Mouse (Mus musculus) stomach, embryonic 14.5 days (tissue): ENCODE data around the gene Aes. TPM values are rescaled to one million over a fixed set of nuclear protein-coding genes. Genes with fewer than 3 reads are reported as not detected.

Source experiments
- ATAC-seq: fragments of 200-750 bp; cut with Nextera tagmentation; 2 replicates; pipeline ENCODE4 v1.8.0; 2017; ENCODE audit warnings: low read depth, moderate TSS enrichment; ENCODE audit not compliant: insufficient number of reproducible peaks, insufficient read depth, low FRiP score
- H3K27ac ChIP-seq: fragments of 300-500 bp; sonication (generic); 2 replicates; pipeline ENCODE4 v1.5.1; 2014; ENCODE audit warnings: mild to moderate bottlenecking, low read length, moderate library complexity, mixed read lengths
- H3K27me3 ChIP-seq: fragments of 300-500 bp; sonication (generic); 2 replicates; pipeline ENCODE4 v1.6.1; 2014; ENCODE audit warnings: low read length, control low read depth, mixed read lengths; ENCODE audit not compliant: control insufficient read depth, insufficient read depth
- H3K36me3 ChIP-seq: fragments of 300-500 bp; sonication (generic); 2 replicates; pipeline ENCODE4 v1.6.1; 2014; ENCODE audit warnings: mild to moderate bottlenecking, control low read depth, low read length, moderate library complexity, mixed read lengths; ENCODE audit not compliant: control insufficient read depth, insufficient read depth
- H3K4me1 ChIP-seq: fragments of 300-500 bp; sonication (generic); 2 replicates; pipeline ENCODE4 v1.6.1; 2014; ENCODE audit warnings: low read length, control low read depth, mixed read lengths; ENCODE audit not compliant: control insufficient read depth, insufficient read depth
- H3K4me2 ChIP-seq: fragments of 300-500 bp; sonication (generic); replicated peaks from 2 replicates; pipeline ENCODE4 v1.6.1; 2014; ENCODE audit warnings: low read depth, low read length, control low read depth
- H3K4me3 ChIP-seq: fragments of 300-500 bp; sonication (generic); 2 replicates; pipeline ENCODE4 v1.5.1; 2014; ENCODE audit warnings: low read depth, low read length, control low read depth
- H3K9ac ChIP-seq: fragments of 300-500 bp; sonication (generic); replicated peaks from 2 replicates; pipeline ENCODE4 v1.6.1; 2014; ENCODE audit warnings: low read depth, mild to moderate bottlenecking, control low read depth, low read length, moderate library complexity, mixed read lengths
- H3K9me3 ChIP-seq: fragments of 300-500 bp; sonication (generic); 2 replicates; pipeline ENCODE4 v1.6.1; 2016; ENCODE audit warnings: low read depth, low read length, control low read depth; ENCODE audit not compliant: control insufficient read depth
- WGBS: fragments of 180-500 bp; shearing (Covaris S2); extraction: QIAGEN DNeasy Blood & Tissue Kit; methylation state at CpG from one replicate; pipeline ENCODE4 v1.1.7; 2014; 5-methylcytosine and 5-hydroxymethylcytosine counted together
- polyA plus RNA-seq: library from polyadenylated mRNA; unstranded; fragments of >200 nt; fragmentation: Nextera tagmentation; extraction: Ambion mirVana; gene quantifications from 2 replicates; pipeline ENCODE4 v1.2.1, GENCODE M21; 2014

The Aes gene
- polyA plus RNA-seq, 1 experiment from 2014 or later: 363 TPM

DNA sequence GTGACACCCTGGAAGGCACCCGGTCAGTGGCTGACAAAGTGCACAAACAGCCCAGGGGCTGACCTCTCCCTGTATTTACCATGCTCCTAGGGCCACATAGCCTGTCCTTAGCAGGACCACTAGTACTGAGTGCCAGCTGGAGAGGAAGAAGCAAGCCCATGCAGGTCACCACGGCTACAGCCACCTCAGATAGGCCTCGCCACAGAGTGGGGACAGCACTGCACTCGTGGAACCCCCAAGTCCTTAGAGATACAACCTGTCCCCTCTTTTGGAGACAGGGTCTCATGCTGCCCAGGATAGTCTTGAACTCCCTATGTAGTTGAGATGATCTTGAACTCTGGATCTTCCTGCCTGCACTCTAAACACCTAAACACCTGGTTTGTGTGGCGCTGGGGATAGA, 17.9 kb upstream of the Aes start:
- Histone ChIP-seq H3K9ac (no peak overlapping the region), H3K4me3 (no peak overlapping the region), H3K27ac (0 out of 2 replicates have a peak overlapping the region, but pooled peaks have one; percentile 2), H3K4me1 (peaks cover 25% of the 10 kb centered on the region), H3K4me2 (0 out of 2 replicates have a peak overlapping the region, but pooled peaks have one; percentile 1), H3K9me3 (no peaks in the 10 kb centered on the region), H3K27me3 (no peaks in the 10 kb centered on the region), H3K36me3 (peaks cover 14% of the 10 kb centered on the region)
- no peak for ATAC-seq
- WGBS: 83% methylated on average over 5 of the region's 5 CpGs

DNA sequence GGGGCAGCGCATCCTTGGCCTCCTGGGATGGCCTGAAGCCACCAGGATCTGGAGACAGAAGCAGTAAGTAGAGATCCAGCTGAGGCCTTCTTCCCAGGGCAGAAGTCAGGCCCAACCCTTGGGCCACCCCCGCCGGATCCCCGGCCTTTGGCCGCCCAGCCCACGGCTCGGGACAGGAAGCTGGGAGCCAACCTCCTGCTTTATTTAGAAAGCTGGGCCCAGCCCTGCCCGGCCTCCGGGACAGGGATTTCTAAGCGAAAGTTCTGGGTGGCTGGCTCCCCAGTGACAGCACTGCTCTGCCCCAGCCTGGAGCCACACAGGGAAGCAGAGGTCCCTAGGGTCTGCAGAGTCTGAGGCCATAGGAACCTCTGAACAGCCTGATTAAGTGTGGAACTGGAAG, 17.5 kb upstream of the Aes start:
- Histone ChIP-seq H3K27ac (peak overlapping the region; percentile 61; the same call in 1 of the 2 replicates), H3K4me1 (peaks cover 25% of the 10 kb centered on the region)
- WGBS: 57% methylated on average over 10 of the region's 10 CpGs

GRCm38 (mm10) chr10:81542727-81543460, 16.4 kb upstream of the Aes start:
- peaks cover 14% of the 10 kb centered on the region for H3K36me3 ChIP-seq
- peaks cover 25% of the 10 kb centered on the region for H3K4me1 ChIP-seq
- no peaks in the 10 kb centered on the region for H3K9me3 ChIP-seq
- H3K4me3 ChIP-seq: peak overlapping the region; percentile 97; the same call in 1 of the 2 replicates
- no peaks in the 10 kb centered on the region for H3K27me3 ChIP-seq
- WGBS: 65% methylated on average over 7 of the region's 7 CpGs
- H3K9ac ChIP-seq: peak overlapping the region; percentile 92; the same call in 1 of the 2 replicates
- no peak for ATAC-seq
- H3K27ac ChIP-seq: no peak overlapping the region
- peak overlapping the region; percentile 95 for H3K4me2 ChIP-seq

More for the DNA sequence above, 17.5 kb upstream of the Aes start:
- no peaks in the 10 kb centered on the region for H3K9me3 ChIP-seq
- peaks cover 14% of the 10 kb centered on the region for H3K36me3 ChIP-seq
- no peak overlapping the region for H3K4me3 ChIP-seq
- no peaks in the 10 kb centered on the region for H3K27me3 ChIP-seq
- H3K9ac ChIP-seq: no peak overlapping the region
- no peak for ATAC-seq
- peak overlapping the region; percentile 1; the same call in 1 of the 2 replicates for H3K4me2 ChIP-seq

DNA sequence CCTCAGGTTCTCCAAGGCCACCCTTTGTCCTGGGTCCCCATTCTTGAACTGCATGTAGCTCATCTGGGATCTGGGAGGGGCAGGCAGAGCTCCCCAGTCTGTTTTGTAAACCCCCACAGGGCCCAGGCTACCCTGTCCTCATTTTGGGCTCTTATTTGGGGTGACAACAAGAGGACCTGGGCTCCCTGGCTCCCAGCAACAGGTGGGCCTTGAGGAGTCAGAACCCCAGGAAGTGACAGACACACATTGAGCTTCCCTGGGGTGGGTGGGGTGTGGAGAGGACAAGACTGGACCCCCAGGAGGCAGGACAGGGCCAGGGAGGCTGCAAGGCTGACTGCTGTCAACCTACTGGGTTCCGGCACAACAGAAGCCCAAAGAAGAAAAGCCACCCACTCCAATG, 15.7 kb upstream of the Aes start:
- Histone ChIP-seq H3K4me2 (peak overlapping the region; percentile 95), H3K4me1 (peaks cover 25% of the 10 kb centered on the region), H3K9me3 (no peaks in the 10 kb centered on the region), H3K27ac (no peak overlapping the region), H3K9ac (peak overlapping the region; percentile 92), H3K4me3 (peak overlapping the region; percentile 97), H3K27me3 (no peaks in the 10 kb centered on the region), H3K36me3 (peaks cover 14% of the 10 kb centered on the region)
- ATAC-seq: no peak
- WGBS: 74% methylated on average over 1 of the region's 1 CpGs

DNA sequence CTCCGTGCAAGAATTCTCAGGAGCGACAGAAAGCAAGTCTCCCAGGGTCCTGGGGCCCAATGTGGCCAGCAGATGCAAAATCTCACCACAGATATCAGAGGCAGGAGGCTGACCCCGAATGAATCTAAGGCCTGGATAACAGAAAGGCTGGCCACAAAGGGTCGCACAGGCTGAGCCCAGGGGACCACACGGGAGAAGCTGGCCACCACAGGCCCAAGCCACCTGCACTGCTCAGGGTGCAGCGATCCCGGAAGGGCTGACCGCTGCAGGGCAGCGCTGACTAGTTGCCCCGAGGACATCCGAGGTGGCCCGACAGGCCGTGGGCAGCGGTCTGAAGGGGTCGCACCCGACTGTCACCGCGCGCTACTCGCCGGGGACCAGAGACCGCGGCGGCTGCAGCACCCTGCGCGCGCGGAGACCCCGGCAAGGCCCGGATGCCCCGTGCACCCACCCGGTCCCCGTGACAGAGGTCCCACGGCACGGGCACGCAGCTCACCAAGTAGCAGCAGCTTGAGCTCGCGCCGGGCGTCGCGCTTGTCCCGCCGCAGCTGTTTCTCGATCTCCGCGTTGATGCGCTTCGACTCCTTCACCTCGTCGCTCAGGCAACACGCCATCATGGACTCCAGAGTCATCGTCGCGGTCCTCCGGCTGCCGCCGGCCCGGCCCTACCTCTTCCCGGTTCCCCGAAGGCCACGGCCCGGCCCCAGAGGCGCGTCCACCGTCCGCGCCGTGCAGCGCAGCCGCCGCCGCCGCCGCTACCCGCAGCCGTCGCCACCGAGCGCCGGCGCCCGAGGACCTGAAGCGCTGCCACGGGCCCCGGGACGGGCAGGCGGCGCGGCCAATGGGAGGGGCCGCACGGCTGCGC, 14.8 kb upstream of the Aes start:
- Histone ChIP-seq H3K27me3 (no peaks in the 10 kb centered on the region), H3K4me1 (peaks cover 25% of the 10 kb centered on the region), H3K9me3 (no peaks in the 10 kb centered on the region), H3K27ac (peak overlapping the region; percentile 66), H3K4me3 (peak overlapping the region; percentile 97), H3K36me3 (peaks cover 6% of the 10 kb centered on the region), H3K9ac (peak overlapping the region; percentile 92), H3K4me2 (peak overlapping the region; percentile 95)
- ATAC-seq: peak; percentile 12
- under 1% methylated on average over 92 of the region's 93 CpGs for WGBS

- peak; percentile 94 for ATAC-seq
- under 1% methylated on average over 59 of the region's 59 CpGs for WGBS
Observed at GRCm38 (mm10) chr10:81545161-81545747, 14.0 kb upstream of the Aes start, which contains the start of gene Gna11. Gna11 (minus strand) TSS chr10:81545190.

DNA sequence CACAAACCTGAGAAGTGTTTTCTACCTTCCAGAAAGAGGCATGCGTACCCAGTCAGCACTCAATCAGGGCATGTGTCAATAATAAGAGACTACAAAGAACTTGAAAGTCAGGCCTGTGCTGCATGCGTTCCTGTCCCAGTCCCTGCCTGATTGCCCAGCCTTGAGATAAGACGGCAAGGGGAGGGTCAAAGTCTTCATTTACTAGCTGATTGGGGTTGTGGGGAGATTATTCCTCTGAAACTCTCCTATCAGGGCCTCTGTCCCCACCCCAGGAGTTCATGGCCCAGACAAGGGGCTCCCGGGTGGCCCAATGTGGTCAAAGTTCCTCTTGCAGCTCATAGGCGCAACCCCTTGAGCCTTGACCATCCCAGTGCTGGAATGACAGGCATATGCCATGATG, 13.0 kb upstream of the Aes start:
- Histone ChIP-seq H3K27me3 (no peaks in the 10 kb centered on the region), H3K4me3 (no peak overlapping the region), H3K36me3 (no peaks in the 10 kb centered on the region; the same call in 1 of the 2 replicates), H3K9ac (no peak overlapping the region), H3K4me1 (peaks cover 24% of the 10 kb centered on the region), H3K27ac (peak overlapping the region; percentile 69; the same call in 1 of the 2 replicates), H3K4me2 (no peak overlapping the region), H3K9me3 (no peaks in the 10 kb centered on the region)
- ATAC-seq: peak; percentile 28
- 73% methylated on average over 5 of the region's 5 CpGs for WGBS

More at GRCm38 (mm10) chr10:81545161-81545747, 14.0 kb upstream of the Aes start, which contains the start of gene Gna11:
- peak within 1 kb of the TSS; percentile 95 for H3K4me2 ChIP-seq
- no peaks in the 10 kb centered on the region for H3K9me3 ChIP-seq
- H3K9ac ChIP-seq: peak within 1 kb of the TSS; percentile 92
- peak within 1 kb of the TSS; percentile 84 for H3K27ac ChIP-seq
- peak within 1 kb of the TSS; percentile 97 for H3K4me3 ChIP-seq
- no peaks in the 10 kb centered on the region for H3K27me3 ChIP-seq
- H3K36me3 ChIP-seq: no peaks in the 10 kb centered on the region; the same call in 1 of the 2 replicates
- peaks cover 25% of the 10 kb centered on the region for H3K4me1 ChIP-seq
